Mouse (Mus musculus) neural tube, embryonic 10.5 days (tissue): Measurements from ENCODE around the gene Bcl2l15.

Experiments used
- DNase-seq: peaks from one replicate; pipeline ENCODE4 v3.0.0-alpha.2; 2017; ENCODE audit warnings: low spot score; ENCODE audit errors: extremely low spot score

Bcl2l15 gene

DNA sequence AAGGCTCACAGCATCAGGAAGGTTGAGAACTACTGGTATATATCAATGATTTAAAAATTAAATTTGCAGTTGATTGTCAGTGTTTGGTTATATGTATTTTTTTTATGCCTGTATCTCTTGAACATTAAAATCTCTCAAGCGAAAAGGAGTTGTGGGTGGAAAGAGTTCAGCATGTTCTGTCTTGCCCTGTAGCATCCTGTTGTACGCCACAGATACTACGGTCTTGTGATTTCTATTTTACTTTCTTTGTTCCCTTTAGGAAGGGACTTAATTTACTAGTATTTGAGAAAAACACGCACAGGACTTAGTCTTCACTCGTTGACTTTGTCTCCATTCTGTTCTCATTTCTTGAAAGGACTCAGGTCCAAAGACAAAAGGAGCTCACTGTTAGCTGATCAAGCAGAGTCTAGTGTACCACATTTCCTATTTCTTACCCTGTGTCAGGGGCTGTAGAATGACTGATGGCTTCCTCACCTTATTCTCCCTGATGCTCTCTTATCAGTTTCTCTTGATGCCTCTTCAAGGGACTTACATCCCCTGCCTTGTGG, 35.1 kb downstream of the Bcl2l15 start:
- no peak for DNase-seq

DNA sequence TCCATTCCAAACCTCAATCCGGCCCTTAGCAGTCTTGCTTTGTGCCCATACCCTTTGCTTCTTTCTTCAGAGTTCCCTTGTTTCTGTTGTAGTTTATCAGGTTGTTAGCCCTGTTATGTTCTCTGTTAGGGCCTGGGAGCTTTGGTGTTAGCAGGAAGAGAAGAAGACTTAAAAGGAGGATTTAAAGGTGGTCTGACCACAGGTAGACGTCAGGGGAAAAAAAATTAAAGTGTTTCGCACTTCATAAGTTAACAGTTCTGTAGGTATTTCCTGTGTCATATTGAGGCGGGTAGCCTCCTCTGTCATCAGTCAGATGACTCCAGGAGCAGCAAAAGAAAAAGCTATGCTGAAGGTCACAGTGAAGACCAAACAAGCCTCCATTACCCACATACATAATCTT, 35.6 kb downstream of the Bcl2l15 start:
- DNase-seq = no peak

DNA sequence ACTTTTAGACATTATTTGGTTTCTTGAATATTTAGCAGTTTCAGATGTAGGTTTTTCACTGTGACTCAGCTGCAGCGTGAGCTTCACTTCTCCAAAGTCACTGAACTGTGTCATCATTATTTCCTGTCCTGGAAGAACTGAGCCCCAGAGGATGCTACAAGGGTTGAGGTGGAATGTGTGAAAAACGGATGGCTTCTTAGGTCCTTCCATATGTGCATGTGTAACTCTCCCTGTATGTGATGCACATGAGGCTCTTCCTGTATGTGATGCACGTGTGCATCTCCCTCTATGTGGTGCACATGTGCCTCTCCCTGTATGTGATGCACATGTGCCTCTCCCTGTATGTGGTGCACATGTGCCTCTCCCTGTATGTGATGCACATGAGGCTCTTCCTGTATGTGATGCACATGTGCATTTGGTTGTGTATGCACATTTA, 40.3 kb downstream of the Bcl2l15 start:
- DNase-seq = no peak

DNA sequence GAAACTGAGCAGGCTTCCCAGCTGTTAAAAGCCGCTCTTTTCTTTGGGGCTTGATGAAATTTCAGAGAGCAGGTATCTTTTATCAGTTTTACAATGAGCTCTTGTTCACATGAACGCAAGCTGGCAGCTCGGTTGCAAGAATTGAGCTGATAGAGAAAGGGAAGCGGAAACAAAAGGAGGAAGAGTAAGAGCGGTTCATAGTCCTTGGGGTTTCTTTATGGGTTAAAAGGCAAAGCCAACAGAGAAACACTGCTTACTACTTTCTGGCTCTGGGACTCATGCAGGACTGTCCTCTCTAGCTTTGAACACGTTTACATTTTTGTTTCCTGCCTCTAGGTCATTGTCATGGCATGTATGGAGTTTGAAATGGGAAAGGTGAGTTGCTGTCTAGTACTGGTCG, 41.9 kb downstream of the Bcl2l15 start:
- no peak for DNase-seq

DNA sequence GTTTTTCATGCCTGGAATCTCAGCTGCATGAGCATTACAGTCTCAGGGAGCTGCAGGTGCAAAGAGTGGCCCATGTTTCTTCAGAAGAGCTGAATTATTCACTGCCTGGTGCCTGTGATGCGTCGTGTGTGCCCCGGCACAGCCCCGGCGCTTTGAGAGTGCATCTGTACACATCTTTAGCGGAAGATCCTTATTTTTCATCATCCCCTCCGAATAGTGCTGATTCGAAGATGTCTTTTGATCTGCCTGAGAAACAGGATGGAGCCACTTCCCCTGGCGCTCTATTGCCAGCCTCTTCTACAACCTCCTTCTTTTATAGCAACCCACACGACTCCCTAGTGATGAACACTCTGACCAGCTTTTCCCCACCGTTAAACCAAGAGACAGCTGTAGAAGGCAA, 53.5 kb downstream of the Bcl2l15 start:
- DNase-seq = no peak

DNA sequence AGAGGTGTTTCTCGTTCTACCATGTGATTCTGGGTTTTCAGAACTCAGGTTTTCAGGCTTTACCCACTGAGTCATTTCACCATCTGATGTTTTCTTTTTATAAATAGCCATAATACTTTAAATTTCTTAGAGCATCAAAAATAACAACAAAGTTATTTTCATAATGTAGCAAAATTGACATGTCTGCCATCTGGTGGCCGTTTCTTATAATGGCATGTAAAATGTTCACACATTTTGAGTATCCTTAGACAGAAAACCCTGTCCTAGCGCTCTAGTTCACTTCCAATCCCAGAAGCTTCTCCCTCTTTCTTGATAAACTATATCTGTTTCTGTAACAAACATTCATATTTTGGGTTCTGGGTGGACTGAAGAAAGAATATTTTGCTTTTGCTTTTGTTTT, 55.2 kb downstream of the Bcl2l15 start:
- no peak for DNase-seq

DNA sequence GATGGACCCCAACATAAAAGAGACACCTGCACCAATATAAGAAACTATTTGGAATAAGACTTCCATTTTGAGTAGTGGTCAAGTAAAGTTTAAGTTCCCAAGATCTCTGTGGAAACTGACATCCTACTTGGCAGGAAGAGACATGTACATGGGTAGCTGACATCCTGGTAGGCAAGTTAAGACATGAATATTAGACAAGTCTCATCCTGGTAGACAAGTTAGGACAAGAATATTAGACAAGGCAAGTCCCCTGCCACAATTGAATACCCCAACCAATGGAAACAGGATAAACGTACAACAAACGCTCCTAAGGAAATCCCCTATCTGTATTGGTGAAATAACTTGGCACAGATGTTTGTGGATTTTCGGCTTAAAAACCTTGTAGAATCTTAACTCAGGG, 61.0 kb downstream of the Bcl2l15 start:
- DNase-seq = no peak
